Mouse (Mus musculus): ENCODE measurements around the gene Dph5.
"Not testable (repeated sequence)": the region's sequence is repeated elsewhere in the genome, so short reads cannot be mapped to it uniquely, and the experiment has no call there.

Gene Dph5

DNA sequence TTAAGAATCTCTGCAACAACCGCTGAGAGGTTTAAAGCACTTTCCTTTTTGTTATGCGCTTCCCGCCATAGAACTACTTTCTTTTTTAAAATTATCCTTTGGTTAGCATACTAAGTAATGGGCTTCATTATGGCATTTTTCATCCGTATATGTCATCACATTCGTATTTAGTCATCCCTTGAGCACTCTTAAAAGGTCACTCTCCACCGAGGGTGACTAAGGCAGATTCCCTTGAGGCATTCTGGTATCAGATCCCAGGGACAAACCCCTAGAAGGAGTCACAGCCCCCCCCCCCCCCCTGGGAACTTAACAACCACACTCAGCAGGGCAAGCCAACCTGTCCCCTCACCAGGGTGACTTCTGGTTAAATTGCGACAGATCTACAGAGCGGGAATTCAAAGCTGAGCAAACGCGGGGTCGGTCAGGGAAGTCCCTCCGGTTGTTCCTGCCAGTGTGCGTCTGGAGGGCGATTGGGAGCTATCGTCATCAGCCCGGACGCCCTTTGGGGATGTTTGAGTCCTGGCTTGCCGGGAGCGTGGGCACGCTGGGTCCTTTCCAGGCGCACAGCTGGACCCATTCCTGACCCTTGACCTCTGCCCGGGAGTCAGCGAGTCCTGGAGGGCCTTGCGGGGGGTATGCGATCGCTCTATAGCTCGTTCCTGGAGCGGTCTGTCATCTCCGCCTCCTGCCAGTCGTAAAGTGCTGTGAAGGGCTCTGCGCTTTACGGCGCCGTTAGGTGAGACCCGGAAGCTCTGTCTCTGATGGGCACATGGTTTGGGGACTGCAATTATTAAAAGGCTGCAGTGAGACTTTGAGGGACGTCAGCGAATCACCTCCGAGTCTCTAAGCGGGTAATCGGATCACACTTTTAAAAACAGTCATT lies at the start of gene Dph5:
TSS of gene Dph5 (plus strand) at position 411 of the 883 bp plus-strand sequence.
- peak; percentile 82 for DNase-seq (ENCODE audit: low read depth, low spot score)

DNA sequence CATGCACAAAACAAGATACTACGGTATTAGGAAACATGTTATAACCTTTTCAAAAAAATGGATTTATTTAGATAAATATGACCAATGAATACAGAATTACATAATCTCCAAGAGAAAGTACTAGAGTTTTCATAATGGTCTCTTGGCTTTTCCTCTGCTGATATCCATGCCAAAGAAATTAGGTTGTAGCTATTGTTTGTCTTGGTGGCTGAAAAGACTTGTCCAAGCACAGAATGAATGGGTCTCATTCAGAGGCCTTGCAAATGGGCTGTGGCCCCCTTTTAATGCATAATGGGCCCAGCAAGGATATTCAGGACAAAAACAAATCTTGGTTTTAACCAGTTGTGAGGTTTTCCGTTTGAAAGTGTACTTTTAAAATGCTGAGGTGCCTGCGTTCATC lies 43.1 kb upstream of the Dph5 start:
- no peak for DNase-seq (ENCODE audit: low read depth, low spot score)

DNA sequence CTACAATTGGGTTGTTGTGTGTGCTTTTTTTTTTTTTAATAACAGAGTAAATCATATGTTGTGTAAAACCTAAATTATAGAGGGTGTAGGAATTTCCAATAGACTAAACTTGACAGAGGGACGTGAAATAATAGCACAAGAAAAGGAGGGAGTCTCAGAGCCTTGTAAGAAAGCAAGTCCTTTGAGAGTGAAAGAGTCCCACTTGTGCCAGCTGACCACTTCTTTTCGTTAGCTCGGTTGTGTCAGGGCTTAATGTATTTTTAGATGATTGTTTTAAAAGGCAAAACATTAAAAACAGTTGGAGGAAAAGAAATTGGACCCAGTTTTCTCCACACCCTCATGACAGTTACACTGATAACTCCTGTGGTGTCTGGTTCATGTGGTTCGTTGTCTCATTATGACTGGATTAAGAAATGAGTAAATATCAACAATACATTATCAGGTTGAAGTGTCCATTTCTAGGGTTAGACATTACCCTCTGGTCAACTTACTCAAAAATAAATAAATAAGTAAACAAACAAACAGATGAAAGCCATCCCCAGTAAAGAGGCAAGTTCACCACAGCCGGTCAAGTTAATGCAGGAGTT lies 42.5 kb upstream of the Dph5 start:
- DNase-seq (ENCODE audit: low read depth, low spot score), result no peak

DNA sequence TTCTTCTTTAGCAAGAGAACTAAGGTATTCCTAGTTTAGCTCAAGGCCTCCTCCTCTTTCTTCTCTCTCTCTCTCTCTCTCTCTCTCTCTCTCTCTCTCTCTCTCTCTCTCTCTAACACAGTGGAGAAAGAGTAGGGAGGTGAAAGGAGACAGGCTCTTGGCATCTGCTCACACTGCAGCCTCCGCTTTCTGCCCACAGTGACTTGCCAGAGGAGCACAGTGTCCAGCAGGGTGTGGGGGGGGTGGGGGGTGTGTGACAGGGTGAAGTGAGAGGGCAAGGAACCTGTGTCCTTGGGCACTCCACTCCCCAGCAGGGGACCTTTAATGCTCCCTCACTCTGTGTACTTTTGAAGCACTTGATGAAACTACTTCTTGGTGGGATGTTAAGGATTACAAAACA lies 41.9 kb upstream of the Dph5 start:
- DNase-seq (ENCODE audit: low read depth, low spot score), result no peak

DNA sequence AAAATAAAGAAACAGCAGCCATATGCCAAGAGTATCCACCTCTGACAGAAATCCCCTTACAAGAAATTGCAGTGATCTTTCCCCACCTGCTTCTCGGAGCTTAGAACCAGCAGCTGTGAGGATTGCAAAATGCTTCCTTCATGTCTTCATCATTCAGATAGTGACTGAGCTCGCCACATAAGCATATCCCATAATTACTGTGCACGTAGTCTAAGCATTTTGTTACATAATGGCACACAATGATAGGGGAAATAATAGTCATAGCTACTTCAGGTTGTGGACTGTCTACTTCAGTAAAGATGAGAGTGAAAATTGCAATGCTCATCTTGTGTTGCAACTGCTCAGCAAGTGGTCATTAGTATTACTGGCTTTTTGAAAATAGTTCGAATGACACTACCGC lies 41.5 kb upstream of the Dph5 start:
- DNase-seq (ENCODE audit: low read depth, low spot score), result no peak

DNA sequence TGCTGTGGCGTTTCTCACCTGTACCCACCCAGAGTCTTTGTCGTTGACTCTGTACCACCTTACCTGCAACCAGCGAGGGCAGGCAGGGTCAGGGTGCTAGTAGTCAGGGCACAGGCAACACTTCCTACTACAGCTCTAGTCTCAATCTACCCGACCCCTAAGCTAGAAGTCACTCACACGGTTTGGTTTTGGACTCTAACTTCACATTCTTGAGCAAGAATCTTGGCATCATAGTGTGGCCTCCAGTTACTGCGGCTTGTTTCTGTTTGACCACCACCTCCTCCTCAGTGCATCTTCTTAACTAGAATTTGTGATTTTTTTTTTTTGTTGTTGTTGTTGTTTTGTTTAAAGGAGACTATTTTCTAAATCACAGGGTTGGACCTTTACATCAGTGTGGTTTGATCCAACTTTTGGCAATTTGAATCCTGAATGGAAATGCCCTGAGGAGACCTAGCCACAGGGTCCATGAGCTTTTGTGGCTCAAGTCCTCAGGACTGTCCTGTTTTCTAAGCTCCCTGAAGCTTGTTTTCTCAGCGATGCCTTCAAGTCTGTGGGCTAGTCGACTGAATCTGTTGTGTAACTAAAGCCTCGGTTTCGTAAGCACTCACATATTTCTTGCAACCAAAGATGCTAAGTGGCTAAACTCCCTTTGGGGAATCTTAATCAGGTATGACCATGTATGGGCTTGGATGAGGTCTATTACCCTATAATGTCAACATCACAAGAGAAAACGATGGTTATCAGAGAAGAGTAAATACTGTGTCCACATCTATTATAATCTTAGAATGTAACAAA lies 38.8 kb upstream of the Dph5 start:
- no peak for DNase-seq (ENCODE audit: low read depth, low spot score)

DNA sequence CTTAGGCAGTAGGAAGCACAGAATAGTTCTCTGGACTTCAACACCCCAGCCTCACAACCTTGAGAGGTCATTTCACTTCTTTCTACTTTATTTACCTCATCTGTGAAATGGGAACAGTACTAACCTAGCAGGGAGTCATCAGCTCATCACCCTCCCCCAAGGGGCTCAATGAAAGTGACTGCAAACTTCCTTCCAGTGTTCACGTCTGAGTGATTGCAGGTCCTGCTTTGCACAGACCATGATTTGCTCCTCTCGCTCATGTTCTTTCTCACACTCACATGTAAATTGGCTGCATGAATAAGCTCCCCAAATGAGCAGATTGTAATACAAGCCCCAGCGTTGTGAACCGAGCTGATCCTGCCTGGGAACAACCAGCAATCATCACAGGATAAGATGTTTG lies 36.7 kb upstream of the Dph5 start:
- DNase-seq (ENCODE audit: low read depth, low spot score), result no peak

DNA sequence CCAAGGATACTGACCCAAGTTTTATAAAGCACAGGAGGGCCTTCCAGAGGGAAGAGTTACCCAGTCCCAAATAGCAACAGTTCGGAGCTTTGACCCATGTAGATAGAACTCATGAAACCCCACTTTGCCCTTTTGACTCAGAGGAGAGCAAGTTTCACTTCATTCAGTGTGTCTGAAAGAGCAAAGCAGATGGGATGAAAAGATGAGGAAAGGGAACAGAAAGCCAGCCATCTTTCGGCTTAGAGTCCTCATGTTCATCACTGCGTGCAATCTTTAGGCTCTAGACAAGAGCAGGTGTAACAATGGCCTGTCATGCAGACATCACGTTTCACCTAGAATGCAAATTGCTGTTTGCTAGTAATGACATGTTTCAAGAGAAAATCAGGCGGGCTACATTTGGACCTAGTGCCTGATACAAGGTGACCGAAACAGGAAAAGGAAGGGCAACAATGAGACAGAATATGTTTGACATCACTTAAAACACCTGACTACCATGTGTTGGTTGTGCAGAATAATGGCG lies 32.9 kb upstream of the Dph5 start:
- DNase-seq (ENCODE audit: low read depth, low spot score), result no peak

DNA sequence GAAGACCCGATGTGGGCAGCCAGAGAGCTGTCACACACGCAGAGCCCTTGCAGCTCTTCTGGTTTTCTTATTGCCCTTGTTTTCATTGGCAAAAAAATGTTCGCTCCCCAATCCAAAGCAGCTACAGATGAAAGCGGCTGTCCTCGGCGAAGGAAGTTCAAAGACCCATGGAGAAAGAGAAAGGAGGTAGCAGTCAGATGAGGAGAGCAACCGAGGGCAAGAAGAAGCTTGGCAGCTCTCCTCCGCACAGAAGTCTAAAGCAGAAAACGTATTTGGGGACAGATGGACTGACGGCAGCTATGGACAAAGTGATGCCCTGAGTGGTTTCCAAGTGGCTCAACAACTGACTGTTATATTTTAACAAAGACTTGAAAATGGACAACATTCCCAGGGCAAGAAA lies 32.1 kb upstream of the Dph5 start:
- DNase-seq (ENCODE audit: low read depth, low spot score), result no peak

DNA sequence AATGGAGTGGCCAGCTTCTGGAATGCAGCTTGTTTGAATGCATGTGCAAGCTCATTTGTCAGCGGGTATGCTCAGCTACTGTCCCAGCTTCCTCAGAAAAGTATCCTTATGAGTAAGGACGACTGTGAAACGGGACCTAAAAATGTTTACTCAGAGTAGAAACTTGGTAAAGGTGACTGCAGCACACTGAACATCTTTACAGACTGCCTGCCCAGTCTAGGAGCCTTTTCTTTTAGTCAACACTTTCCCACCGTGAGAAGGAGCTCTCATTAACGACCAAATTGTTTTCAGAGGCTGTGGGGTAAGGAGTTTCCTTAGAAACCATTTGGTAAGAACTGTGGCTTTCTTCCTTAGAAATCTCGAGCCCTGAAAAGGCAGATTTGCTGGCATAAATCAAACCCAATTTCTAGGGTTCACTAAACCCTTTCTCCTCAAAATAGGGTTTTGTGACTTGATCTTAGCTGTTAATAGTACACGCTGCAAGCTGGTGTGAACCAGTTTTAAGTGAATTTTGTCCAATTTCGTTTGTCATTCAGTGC lies 31.1 kb upstream of the Dph5 start:
- no peak for DNase-seq (ENCODE audit: low read depth, low spot score)

DNA sequence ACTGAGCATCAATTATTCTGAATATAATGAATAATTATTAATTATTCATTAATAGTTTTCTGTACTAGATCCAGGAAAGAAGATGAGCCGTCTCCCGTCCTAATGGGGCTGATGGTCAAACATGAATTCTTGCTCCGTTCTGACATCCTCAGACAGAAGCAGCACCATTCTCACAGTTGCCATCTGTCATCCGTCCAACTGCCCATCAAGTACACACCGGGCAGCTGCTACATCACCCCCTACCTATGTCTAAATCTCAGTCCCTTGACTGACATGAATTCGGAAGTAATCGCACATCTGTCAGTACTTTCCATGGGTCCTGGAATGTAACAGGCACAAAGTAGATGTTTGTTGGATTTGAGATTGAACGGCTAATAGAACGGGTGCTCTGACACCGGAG lies 30.2 kb upstream of the Dph5 start:
- no peak for DNase-seq (ENCODE audit: low read depth, low spot score)

DNA sequence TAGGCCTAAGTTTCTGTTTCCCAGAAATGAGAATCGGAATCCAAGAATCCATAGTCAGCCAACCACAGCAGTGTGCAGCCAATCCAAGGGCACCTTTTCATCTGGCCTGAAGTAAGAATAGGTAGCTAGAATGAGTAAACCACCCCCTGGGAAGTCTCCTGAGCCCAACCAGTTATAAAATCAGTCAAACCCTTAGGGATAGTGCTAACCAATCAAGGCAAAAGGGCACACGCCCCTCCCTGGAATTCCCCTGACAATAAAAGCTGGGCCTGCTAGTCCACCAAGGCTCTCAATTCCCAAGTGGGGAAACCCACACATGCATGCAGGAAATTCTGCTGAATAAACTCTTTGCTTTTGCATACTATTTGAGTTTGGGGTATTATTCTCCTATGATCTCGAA lies 28.8 kb upstream of the Dph5 start:
- no peak for DNase-seq (ENCODE audit: low read depth, low spot score)

DNA sequence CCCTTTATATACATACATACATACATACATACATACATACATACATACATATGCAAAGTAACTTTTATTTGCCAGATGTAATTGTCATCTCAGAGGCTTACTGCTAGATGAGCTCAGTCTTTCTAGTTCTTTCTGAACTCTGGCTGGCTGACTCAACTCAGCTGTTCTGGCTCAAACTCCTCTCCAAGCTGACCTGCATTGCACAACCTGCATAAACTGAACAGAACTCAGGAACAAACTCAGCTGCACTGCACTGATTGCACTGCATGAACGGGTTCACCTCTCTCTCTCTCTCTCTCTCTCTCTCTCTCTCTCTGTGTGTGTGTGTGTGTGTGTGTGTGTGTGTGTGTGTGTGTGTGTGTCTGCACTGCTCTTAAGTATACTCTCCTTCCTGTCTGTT lies 26.9 kb upstream of the Dph5 start:
- DNase-seq (ENCODE audit: low read depth, low spot score), result not testable (repeated sequence)

DNA sequence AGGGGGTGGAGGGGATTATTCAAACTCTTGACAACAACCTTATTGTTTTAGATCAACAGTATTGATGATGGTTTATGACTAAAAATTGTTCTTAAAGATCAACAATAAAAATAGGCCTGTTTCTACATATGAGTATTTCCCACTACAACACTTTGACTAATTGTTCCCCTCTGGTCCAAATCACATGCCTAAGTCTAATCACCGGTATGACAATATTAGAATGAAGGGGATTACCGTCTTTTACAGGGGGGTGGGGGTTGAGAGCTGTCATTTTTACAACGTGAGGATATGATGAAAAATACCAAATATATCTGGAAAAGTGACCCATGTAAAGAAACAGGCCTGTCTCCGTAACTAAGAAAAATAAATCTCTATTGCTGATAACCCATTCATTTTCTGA lies 24.1 kb upstream of the Dph5 start:
- no peak for DNase-seq (ENCODE audit: low read depth, low spot score)

DNA sequence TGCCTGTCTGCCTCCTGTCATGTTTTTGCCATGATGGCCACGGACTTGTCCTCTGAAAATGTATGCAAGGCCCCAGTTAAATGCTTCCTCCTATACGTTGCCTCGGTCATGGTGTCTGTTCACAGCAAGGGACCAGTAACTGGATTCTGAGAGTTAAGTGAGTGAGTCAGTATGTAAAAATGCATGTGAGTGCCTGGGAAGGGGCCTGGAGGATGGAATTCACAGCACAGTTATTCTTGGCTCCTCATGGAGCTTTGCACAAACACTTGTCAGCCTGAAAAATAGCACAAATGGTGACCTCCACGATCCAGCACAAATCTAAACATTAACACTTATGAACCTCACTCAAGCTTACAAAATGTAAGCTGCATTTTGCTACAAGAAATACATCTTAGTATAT lies 20.5 kb upstream of the Dph5 start:
- no peak for DNase-seq (ENCODE audit: low read depth, low spot score)

DNA sequence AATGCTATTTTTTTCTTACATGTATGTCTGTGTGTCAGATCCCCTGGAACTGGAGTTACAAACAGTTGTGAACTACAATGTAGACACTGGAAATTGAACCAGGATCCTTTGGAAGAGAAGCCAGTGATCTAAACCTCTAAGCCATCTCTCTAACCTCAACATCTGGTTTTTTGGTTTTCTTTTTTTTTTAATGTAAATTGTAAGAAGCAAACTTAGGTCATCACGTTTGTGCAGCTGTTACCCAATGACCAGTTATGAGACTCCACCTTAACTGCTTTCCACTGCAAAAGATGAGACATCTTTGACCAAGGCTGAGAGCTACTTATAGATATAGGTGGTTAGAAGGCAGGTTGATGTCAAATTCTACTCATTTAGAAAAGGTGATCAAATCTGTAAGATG lies 19.7 kb upstream of the Dph5 start:
- no peak for DNase-seq (ENCODE audit: low read depth, low spot score)

DNA sequence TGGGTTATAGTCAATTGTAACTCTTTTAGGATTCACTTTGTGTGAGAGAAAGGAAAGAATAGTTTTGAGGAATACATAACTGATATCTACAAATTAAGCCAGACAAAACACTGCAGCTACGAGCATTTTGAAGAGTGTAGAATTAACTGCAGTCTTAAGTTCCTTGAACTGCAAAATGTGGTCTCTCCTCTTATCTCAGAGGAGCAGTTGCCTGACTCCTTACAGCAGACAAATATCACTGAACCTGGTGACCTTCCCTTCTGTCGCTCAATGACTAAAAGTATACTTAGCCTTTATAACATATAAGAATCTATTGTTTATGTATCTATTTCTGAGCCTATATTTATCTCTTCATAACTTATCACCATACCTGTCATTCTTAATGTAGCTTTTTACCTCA lies 18.3 kb upstream of the Dph5 start:
- DNase-seq (ENCODE audit: low read depth, low spot score), result no peak

DNA sequence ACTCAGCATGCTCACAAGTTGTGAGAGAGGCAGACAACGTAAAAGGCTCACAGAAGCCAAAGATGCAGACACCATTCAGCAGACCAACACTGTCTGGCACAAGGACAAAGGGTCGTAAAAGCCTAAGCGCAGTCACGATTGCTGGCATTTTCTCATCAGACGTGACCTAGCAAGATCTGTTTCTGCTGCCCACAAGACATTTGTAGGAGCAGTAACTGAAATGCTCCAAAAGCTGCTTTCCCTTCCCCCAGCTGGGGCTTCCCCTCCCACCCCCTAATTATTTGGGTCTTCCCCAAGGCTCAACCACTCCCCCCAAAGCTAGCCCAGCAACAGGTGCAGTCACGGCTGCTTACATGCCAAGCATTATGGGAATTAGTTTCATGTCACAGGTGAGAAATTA lies 12.1 kb upstream of the Dph5 start:
- DNase-seq (ENCODE audit: low read depth, low spot score), result no peak

DNA sequence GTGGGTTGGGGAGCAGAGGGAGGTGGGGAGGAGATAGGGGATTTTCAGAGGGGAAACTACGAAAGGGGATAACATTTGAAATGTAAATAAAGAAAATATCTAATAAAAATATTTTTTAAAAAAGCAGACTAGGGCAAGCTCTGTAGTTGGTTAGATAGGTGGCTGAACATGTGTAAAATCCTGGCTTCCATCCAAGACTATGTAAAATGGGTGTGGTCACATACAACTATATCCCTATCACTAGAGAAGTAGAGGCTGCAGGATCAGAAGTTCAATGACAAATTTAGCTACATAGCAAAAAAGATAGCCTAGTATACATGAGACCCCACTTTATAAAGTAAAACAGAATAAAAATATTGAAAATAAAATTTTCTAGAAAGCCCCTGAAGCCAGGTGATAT lies 10.5 kb upstream of the Dph5 start:
- DNase-seq (ENCODE audit: low read depth, low spot score), result no peak

DNA sequence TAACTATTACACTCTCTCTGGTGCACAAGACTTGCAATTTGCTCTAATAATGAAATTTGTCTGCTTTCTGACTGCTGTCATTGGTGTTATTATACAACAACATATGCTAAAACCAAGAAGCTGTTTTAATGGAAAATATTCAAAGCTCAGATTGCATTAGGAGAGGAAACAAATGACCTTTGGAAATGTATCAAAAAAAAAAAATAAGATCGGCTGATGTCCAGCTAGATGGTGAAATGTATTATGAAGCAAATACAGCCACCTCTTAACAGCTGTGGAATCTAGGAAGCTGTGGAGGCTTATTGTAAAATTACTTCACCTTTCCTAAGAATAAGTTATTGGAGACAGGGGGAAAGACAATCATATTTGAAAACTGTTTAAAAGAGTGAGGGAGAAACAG lies 3.6 kb upstream of the Dph5 start:
- no peak for DNase-seq (ENCODE audit: low read depth, low spot score)

DNA sequence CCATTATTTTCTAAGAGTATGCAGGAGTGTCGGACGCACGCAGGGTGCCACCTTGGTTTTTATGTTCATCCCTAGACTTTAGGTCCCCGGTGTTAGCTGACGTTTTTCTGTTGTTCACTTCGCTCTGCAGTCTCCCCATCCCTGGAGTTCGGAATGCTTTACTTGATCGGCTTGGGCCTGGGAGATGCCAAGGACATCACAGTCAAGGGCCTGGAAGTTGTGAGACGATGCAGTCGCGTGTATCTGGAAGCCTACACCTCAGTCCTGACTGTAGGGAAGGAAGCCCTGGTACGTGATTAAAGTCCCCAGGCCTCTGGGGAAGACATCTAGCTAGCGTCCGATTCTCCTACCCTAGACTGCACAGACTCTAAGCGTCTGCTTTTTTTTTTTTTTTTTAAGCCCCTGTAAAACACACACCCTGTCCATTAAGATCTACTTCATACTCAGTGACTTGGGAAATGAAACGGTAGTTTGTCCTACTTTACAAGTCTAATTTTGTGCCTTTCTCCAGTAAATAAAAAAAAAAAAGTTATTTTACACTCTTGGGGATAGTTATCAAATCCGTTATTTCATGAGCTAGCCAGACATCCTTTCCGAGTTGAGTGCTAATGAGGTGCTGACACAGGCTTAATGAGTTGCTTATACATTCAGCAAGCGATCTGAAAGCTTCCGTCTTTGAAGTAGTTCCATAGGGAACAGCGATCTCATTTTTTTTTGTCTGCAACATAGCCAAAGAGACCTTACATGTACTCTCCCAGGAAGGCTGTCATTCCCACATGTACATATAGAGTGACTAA lies 871 bp downstream of the Dph5 start:
- peak; percentile 19 for DNase-seq (ENCODE audit: low read depth, low spot score)

All from c-Kit-negative CD71-positive TER-119-positive erythroid progenitor cells, embryonic 14.5 days (primary cell).